Mouse (Mus musculus): ENCODE results near the gene Npr2.
"Not testable (repeated sequence)": the region's sequence is repeated elsewhere in the genome, so short reads cannot be mapped to it uniquely, and the experiment has no call there.

Gene Npr2

GRCm38 (mm10) chr4:43631046-43631955 is at the start of gene Npr2:
TSS of gene Npr2 (plus strand) at chr4:43631935.
- DNase-seq (ENCODE audit: low read depth in 2 of 2, low spot score in 2 of 2): no peak

- no peak for DNase-seq (ENCODE audit: low read depth in 2 of 2, low spot score in 2 of 2)
Observed at GRCm38 (mm10) chr4:43582241-43582640, 49.5 kb upstream of the Npr2 start.

- DNase-seq (ENCODE audit: low read depth in 2 of 2, low spot score in 2 of 2): no peak
Observed at GRCm38 (mm10) chr4:43583421-43583820, 48.3 kb upstream of the Npr2 start.

- no peak for DNase-seq (ENCODE audit: low read depth in 2 of 2, low spot score in 2 of 2)
Observed at GRCm38 (mm10) chr4:43584444-43585416, 47.0 kb upstream of the Npr2 start, which contains the start of gene Msmp. TSS of gene Msmp (minus strand) at chr4:43584494.

- no peak for DNase-seq (ENCODE audit: low read depth in 2 of 2, low spot score in 2 of 2)
Observed at GRCm38 (mm10) chr4:43585682-43586081, 46.1 kb upstream of the Npr2 start.

DNA sequence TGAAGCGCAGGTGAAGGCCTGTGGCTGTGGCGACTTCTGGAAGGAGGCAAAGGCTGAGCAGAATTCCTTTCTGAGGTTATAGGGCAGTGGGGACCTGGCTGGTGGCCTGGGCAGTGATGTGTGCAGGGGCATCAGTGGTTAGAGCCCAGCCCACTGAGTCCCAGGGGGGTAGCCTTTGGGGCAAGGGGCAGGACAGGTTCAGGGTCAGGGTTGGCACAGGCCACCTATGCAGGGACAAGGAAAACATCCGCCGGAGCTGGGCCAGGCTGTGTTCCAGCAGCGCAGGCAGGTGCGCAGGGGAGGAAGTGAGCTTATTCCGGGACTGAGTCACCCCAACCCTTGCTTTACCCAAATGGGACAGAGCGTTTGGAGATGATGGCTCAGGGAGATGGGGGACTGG is 45.3 kb upstream of the Npr2 start:
- DNase-seq (ENCODE audit: low read depth in 2 of 2, low spot score in 2 of 2): no peak

DNA sequence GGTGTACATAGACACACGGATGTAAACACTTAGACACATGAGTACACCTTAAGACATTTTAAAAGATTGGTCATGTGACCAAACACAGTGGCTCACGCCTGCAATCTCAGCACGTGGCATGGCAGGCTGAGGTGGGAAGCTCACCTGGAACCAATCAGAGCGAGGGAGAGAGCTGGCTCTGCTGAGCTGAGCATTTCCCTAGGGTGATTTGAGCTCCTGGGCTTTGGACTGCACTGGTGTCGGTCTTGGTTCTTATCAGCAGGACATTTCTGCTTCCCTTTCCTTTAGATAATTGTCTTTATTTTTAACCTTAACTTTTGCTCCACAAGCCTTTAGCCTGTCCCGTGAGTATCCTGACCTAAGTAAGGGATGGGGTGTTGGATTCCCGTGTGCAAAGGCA is 44.1 kb upstream of the Npr2 start:
- no peak for DNase-seq (ENCODE audit: low read depth in 2 of 2, low spot score in 2 of 2)

GRCm38 (mm10) chr4:43591543-43591942 is 40.2 kb upstream of the Npr2 start:
- no peak for DNase-seq (ENCODE audit: low read depth in 2 of 2, low spot score in 2 of 2)

- no peak for DNase-seq (ENCODE audit: low read depth in 2 of 2, low spot score in 2 of 2)
Observed at GRCm38 (mm10) chr4:43591961-43592360, 39.8 kb upstream of the Npr2 start.

DNA sequence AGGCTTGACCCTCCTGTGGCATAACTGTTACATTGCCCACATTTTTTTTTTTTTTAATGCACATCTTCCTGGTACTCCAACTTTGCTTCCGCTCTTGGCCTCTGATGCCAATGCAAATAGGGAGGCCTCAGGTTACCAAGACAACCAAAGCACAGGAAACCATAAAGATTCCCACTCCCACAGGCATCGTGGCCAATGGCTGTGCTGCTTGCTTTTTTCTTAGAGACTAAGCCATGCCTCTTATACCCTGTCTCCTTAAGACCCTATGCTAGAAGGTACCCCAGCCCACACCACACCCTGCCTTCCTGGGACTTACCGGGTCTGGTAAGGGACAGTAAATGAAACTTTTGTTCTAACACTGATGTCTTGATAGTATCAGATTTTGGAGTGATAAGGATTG is 38.3 kb upstream of the Npr2 start:
- no peak for DNase-seq (ENCODE audit: low read depth in 2 of 2, low spot score in 2 of 2)

- not testable (repeated sequence) for DNase-seq (ENCODE audit: low read depth in 2 of 2, low spot score in 2 of 2)
Observed at GRCm38 (mm10) chr4:43596597-43596996, 35.1 kb upstream of the Npr2 start.

- DNase-seq (ENCODE audit: low read depth in 2 of 2, low spot score in 2 of 2): no peak
Observed at GRCm38 (mm10) chr4:43598200-43598599, 33.5 kb upstream of the Npr2 start.

- no peak for DNase-seq (ENCODE audit: low read depth in 2 of 2, low spot score in 2 of 2)
Observed at GRCm38 (mm10) chr4:43598650-43599380, 32.9 kb upstream of the Npr2 start.

DNA sequence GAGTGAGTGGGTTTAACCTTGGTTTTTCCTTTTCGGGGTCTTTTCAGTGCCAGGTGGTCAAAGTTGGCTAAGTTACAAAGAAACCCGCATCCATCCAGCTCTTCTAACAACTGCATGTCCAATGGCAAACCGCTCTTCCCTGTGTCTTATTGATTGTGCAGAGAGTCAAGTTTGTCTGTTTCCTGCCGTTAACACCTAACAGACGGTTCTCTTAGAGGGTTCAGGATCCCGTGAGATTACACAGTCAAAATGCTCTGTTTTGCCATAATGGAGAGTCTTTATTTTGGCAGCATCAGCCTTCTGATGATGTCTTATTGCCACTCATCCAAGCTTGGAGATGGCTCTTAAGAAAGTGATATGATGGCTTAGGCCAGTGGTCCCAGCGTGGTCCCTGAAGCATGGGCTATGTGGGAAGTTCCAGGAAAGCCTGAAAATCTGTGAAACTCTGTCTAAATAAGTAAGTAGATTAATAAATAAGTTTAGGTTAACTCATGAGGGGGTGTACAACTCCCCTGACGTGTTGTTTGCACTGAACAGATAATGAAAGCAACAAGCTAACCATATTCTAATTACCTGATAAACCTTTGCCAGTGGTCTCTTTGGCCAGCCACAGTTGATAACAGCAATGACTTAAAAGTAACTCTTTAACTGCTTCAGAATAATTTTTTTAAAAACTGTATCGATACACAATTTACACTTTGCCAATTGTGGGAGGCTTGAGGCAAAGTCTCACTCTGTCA is 31.4 kb upstream of the Npr2 start:
- DNase-seq (ENCODE audit: low read depth in 2 of 2, low spot score in 2 of 2): no peak

- DNase-seq (ENCODE audit: low read depth in 2 of 2, low spot score in 2 of 2): no peak
Observed at GRCm38 (mm10) chr4:43604099-43604498, 27.6 kb upstream of the Npr2 start.

DNA sequence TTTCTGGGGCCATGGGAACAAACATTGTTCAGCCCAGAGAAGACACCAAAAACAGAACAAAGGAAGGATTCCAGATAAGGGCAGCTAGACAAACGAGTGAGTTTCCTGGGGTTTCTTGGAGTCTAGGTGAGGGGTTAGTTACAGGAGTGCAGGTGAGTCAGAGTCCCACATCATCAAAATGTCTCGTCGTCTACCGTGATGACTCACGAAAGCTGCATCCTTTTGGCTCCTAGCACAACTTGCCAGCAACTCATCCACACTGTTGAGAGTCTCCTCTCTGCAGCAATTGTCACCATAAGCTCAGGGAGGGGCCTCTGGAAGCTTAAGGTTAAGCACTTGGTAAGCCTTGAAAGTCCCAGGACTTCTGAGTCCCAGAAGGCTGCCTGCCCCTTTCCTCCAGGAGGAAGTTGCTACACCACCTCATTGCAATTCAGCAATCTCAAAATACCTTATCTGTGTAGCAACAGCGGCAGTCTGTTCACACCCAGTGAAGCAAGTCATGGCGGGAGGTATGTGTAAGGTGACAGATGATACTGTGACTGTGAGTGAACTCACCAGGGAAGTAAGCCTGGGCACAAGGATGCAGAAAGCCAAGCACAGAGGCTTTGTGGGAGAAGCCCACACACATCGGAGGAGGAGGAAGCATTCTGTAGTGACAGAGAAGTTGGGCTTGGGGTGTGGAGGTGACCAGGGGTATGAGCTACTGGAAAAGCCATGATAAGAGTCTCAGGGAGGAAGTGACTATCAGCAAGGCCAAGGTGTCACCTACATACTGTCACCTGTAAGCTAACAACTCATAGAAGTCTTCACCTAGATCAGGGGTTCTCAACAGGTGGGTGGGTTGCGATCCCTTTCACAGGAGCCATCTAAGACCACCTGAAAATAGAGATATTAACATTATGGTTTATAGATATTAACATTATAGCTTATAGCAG is 26.7 kb upstream of the Npr2 start:
- DNase-seq (ENCODE audit: low read depth in 2 of 2, low spot score in 2 of 2): no peak

DNA sequence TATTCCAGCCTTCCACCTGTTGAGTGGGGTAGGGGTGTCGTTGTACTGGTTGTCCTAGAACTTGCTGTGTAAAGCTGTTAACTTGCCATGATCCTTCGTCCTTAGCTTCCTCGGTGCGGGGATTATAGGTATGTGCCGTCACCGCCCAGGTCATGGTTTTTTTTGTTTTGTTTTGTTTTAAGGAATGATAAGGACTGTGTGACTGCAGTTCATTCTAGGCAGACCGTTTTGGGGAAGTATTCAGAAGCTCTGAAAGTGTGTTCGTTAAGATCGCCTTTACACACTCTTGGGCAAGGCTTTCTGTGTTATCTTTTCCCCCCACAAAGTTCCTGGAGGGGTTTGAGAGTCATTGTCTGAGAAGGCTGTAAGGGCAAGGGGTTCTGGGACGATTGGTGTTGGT is 19.2 kb upstream of the Npr2 start:
- DNase-seq (ENCODE audit: low read depth in 2 of 2, low spot score in 2 of 2): no peak

DNA sequence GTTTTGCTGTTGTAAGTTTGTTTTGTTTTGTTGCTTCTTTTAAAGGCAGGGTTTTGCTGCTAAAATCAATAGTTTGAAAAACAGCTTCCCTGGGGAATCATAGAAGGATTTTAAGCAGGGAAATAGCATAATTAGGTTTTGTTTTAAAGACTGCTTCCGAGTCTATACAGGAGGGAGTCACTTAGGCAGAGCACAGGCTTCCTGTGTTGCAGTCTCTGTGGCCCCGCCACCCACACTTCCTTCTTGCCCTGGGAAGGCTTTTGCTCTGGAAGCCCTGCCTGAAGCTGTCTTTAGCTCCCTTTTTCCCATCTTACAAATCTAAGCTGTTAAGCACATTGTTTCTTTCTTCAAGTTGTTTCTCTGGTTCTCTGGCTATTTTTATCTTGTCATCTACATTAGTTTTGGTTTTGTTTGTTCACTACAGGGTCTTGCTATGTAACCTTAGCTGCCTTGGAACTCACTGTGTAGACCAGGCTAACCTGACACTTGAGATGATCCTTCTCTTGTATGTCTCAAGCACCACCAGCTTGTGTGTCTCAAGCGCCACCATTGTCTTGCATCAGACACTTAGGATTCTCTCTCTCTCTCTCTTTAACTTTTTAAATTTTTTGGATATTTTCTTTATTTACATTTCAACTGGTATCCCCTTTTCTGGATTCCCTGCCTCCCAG is 18.5 kb upstream of the Npr2 start:
- no peak for DNase-seq (ENCODE audit: low read depth in 2 of 2, low spot score in 2 of 2)
